Mouse (Mus musculus) lung, postnatal 4 days (tissue): Measurements from ENCODE around the gene Tmem14c.
"Not testable (repeated sequence)": the region's sequence is repeated elsewhere in the genome, so short reads cannot be mapped to it uniquely, and the experiment has no call there.

Experiments used
- DNase-seq, 2 experiments: peaks; one replicate each; pipeline ENCODE4 v3.0.0; 2021

The Tmem14c gene

DNA sequence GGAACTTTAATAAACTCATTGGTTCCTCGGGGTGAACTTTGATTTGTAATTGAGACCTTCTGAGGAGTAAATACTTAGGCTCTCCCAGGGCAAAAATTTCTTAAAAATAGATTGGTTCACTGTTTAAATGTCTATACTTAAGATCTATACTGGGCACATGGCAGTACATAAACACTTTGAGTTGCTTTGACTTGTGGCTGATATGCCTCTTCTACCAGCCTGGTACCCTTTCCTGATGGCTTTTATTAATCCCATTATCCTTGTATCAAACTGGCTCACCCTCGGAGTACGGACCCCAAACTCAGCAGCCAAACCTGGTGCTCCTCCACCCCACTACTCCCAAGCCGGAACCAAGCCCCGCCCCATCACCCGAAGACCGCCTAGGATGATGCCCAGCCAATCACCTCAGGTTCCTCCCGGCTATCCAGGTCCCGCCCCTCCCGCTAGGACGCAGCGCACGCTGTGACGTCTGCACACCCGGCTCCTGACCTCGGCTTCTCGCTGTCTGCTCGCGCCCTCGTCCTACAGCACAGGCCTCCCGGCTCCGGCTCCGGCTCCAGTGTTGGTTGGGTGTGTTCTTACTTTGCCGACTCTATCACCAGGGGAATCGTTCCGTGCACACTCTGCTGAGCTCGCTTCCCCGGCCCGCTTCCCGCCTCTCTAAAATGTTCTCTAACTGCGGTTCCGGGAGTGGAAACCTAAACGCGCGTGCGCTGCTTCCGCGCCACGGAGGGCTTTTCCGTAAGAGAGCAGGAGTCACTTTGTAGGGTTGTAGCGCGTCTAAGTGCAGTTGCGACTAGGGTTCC is at the start of gene Tmem14c:
Tmem14c (plus strand) TSS at position 464 of the 806 bp plus-strand sequence.
- peak; percentile 95 to 96 for DNase-seq

- peak in 1 of 2 experiments; percentile 32 for DNase-seq
Measured at GRCm38 (mm10) chr13:40967609-40968008, 48.5 kb upstream of the Tmem14c start.

DNA sequence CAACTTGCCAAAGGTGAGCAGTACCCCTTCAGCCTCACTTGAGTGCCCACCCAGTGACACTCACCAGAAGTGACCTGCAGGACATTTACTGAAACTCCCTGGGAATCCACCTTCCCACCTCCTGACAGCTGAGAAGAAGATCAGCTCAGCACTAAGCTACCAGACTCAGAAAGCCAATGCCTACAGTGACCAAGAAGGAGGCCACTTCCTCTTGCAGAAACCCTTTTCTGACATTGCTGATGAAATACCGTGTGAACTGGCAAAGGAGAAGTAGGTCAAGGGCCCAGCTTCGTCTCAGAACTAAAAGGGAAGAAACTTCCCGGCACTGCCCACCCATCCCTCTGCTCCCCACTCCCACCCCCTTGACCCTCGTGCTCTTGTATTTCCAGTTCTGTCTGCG is 47.5 kb upstream of the Tmem14c start:
- peak in 1 of 2 experiments; percentile 42 for DNase-seq

DNA sequence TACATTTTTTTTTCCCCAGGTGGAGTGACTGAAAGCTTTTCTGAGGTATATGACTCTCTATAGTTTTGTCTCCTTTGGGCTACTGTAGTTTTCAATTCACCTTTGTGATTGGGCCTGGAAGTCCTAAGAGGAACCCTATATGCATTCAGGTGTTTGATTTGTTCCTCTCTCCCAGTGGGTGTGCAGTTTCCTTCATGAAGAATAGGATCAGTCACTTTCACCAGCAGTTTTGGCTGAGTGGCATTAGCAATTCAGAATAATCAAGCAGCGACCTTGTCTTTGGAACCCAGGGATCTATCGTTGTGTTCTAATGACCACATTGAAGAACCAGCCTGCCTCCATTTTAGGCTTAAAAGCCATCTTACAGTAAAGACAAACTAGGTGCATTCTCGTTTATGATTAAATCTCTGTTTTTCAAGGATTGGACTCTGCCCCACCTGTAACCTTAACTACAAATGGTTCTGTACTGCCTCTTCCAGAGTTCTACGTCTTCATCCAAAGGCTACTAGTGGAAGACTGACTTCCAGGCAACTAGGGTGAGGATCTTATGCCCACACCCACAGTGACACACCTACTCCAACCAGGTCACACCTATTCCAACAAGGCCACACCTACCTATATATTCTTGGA is 46.2 kb upstream of the Tmem14c start:
- no peak for DNase-seq

DNA sequence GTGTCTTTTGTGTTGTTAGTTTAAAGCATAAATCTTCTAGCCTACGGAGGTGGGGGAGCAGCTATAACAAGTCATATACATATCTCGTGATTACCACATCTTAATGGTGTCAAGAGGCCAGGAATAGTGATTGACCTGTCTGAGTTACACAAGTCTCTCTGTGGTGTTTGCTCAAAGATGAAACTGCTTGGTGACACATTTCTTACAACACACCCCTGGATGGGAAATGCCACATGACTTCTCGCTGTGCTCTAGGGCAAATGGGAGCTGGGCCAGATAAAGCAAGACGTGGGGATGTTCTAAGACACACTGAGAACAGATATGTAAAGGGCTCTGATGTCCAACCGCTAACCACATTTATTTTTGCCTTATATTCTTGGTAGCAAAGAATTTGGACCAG is 44.8 kb upstream of the Tmem14c start:
- DNase-seq, result peak in 1 of 2 experiments; percentile 34

DNA sequence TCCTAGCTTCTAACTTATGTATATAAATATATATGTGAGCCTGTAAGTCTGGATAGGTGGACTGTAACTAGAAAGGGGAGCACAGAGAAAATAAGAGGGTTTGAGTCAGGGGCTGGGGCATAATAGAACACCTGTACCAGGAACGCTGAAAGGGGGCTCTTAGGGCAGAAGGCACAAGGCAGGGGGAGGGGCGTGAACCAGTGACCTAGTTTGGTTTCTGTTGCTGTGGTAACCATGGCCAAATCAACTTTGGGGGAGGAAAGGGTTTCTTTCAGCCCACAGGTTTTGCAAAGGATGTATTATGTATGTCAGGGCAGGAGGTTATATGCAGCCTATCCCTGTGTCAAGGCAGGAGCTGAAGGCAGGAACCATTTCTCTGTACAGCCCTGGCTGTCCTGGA is 44.3 kb upstream of the Tmem14c start:
- DNase-seq, result no peak

DNA sequence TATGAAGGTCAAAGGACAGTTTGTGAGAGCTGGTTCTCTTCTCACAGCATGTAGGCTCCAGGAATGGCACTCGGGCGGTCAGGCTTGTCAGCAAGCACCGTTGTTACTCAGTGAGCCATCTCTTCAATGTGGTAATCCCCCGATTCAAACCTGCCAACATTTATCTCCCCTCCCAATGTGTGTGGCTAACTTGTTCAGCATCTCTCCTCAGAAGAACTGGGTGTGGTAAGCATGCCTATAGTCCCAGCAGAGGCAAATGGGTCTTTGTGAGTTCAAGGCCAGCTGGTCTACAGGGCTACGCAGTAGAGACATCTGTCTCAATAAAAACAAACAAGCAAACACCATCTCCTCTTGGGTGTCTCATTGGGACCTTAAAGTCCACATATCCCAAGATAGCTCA is 43.1 kb upstream of the Tmem14c start:
- DNase-seq, result no peak

GRCm38 (mm10) chr13:40977609-40978008 is 38.5 kb upstream of the Tmem14c start:
- peak; percentile 43 to 69 for DNase-seq

- no peak for DNase-seq
Measured at GRCm38 (mm10) chr13:40978652-40979051, 37.4 kb upstream of the Tmem14c start.

DNA sequence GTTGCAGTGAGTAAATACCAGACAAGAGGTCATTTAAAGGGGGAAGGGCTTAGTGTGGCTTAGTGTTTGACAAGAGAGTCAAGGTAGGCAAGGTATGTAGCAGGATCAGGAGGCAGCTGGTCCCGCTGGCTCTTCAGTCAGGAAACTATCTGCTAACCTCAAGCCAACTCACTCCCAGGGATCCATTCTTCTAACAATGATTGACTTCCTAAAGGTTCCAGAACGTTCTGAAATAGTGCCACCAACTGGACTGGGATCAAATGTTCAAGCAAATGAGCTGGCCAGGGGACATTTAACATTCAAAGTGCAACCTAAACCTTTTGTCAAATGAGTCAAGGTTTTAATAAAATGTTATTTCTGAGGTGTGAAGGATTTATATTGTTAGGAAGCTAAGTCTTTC is 36.8 kb upstream of the Tmem14c start:
- DNase-seq, result peak in 1 of 2 experiments; percentile 24

- no peak for DNase-seq
Measured at GRCm38 (mm10) chr13:40982759-40983158, 33.3 kb upstream of the Tmem14c start.

DNA sequence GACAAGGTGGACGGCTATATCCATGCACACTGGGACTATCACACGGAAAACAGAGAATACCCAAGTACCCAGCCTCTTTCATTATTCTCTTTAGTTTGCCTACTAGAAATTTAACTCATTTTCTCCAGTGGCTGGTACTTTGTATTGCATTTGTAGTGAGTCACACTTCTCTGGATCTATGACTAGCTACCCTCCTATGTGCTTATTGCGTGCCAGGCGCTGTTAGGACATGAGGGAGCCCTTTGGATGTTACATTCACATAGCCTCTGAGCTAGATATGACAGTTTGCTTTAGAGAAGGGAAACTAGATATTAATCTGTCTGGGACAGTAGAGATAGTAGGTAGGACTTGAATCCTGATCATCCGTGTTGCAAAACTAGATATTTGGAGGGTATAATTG is 30.0 kb upstream of the Tmem14c start:
- no peak for DNase-seq

- not testable (repeated sequence) for DNase-seq
Measured at GRCm38 (mm10) chr13:40987608-40988303, 28.3 kb upstream of the Tmem14c start.

GRCm38 (mm10) chr13:40988418-40988817 is 27.7 kb upstream of the Tmem14c start:
- DNase-seq, result no peak

DNA sequence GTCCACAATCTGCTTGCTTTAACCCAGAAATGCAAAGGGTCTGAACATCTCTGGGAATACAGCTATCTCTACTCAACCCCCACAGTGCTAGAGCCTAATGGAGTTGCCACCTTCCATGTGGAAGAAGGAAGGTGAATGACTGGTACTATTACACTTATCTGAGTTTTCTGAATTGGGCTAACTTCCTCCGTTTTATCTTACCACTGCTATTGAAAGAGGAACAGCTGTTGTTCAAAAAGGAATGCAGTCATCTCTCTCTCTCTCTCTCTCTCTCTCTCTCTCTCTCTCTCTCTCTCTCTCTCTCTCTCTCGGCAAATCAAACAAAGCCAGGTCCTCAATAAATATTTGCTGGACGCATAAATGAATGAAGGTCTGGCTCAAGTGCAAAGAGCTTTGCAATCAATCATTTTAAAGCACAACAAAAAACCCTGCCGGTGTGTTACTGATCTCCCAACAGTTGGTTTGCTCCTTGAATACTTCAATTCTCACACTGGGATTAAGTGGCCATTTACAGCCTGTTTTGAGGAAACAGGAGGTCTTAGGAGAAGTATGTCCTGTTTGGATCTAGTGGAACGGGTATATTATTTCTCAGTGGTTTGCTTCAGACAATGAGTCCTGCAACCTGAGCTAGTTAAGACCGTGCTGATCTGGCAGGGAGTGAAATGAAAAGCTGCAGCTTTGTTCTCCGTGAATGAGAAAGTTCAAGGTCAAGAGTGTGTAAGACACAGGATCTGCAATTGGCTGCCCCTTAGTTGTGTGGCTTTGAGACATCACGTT is 21.4 kb upstream of the Tmem14c start:
- DNase-seq, result no peak

- not testable (repeated sequence) for DNase-seq
Measured at GRCm38 (mm10) chr13:40998537-40998936, 17.6 kb upstream of the Tmem14c start.

GRCm38 (mm10) chr13:41000140-41000925 is 15.8 kb upstream of the Tmem14c start:
- DNase-seq, result peak; percentile 61 to 71

GRCm38 (mm10) chr13:41000926-41001639 is 15.0 kb upstream of the Tmem14c start, which contains the start of gene Pak1ip1:
Gene Pak1ip1 (plus strand): TSS chr13:41001023.
- DNase-seq, result peak; percentile 94 to 95

DNA sequence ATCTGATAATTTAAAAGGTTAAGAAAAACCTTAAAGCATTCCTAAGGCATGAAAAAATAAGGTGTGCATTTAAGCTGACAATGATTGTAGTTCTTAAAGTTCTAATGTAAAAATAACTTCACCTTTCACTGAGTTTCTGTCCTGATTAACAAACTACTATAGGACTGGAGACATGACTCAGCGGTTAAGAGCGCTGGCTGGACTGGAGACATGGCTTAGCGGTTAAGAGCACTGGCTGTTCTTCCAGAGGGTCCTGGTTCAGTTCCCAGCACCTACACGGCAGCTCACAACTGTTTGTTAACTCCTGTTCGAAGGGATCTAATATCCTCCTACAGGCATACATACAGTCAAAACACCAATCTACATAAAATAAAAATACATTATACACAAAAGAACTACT is 14.1 kb upstream of the Tmem14c start:
- no peak for DNase-seq

DNA sequence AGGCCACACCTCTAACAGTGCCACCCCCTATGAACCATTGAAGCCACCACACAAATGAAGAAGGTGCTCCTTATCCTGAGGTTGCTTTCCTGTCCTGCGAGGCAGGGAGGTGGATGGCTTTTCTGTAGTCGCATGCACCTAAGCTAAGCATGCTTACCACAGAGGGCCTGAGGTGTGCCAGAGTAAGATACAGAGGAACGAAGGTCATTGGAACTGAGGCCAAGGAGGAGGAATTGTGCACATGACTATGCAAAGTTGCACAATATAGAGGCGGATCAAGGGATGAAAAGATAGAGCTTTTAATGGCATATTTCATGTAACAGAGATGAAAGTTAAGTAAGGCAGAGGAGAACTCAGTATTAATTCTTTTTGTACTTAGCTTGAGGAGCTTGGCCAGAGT is 9.8 kb upstream of the Tmem14c start:
- DNase-seq, result no peak

DNA sequence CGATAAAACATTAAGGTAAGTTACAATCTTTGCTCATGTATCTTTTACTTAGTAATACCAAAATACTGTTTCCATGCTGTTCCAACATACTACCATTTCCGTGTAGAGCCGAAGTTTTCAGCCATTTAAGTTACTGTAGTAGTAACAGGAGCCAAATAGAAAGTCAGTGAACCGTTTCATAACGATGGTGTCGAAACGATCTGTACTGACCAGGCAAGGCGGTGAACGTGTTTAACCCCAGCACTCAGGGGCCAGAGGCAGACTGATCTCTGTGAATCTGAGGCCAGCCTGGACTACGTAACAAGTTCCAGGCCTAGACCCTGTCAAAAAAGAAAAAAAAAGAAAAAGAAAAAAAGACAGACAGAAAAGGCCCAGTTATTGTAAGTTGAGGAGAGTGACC is 7.8 kb upstream of the Tmem14c start:
- no peak for DNase-seq
